Mouse (Mus musculus): ENCODE results near the gene Caly.

The Caly gene

GRCm38 (mm10) chr7:140081408-140082241 lies 723 bp downstream of the Caly start:
- peak; percentile 46 for DNase-seq (ENCODE audit: low spot score)

- peak; percentile 91 for DNase-seq (ENCODE audit: low spot score)
These were observed 1.7 kb downstream of the Caly start for GRCm38 (mm10) chr7:140080503-140081156.

GRCm38 (mm10) chr7:140078711-140079110 lies 3.6 kb downstream of the Caly start:
- DNase-seq (ENCODE audit: low spot score) = peak; percentile 60

- DNase-seq (ENCODE audit: low spot score) = no peak
These were observed 4.7 kb downstream of the Caly start for GRCm38 (mm10) chr7:140077698-140078097.

- no peak for DNase-seq (ENCODE audit: low spot score)
These were observed 12.2 kb downstream of the Caly start for GRCm38 (mm10) chr7:140070042-140070711.

- no peak for DNase-seq (ENCODE audit: low spot score)
These were observed 15.0 kb downstream of the Caly start for GRCm38 (mm10) chr7:140067397-140067796.

GRCm38 (mm10) chr7:140063092-140063491 lies 19.3 kb downstream of the Caly start:
- peak; percentile 83 for DNase-seq (ENCODE audit: low spot score)

GRCm38 (mm10) chr7:140062307-140062706 lies 20.0 kb downstream of the Caly start:
- DNase-seq (ENCODE audit: low spot score) = peak; percentile 31

- no peak for DNase-seq (ENCODE audit: low spot score)
These were observed 20.6 kb downstream of the Caly start for GRCm38 (mm10) chr7:140061832-140062130.

- no peak for DNase-seq (ENCODE audit: low spot score)
These were observed 21.2 kb downstream of the Caly start for GRCm38 (mm10) chr7:140060936-140061831.

- no peak for DNase-seq (ENCODE audit: low spot score)
These were observed 22.7 kb downstream of the Caly start for GRCm38 (mm10) chr7:140059601-140060000.

- DNase-seq (ENCODE audit: low spot score) = no peak
These were observed 23.8 kb downstream of the Caly start for GRCm38 (mm10) chr7:140058528-140058927.

GRCm38 (mm10) chr7:140057413-140058407 lies 24.6 kb downstream of the Caly start:
- no peak for DNase-seq (ENCODE audit: low spot score)

- DNase-seq (ENCODE audit: low spot score) = peak; percentile 31
These were observed 28.2 kb downstream of the Caly start for GRCm38 (mm10) chr7:140054124-140054523.

- no peak for DNase-seq (ENCODE audit: low spot score)
These were observed 33.1 kb downstream of the Caly start for GRCm38 (mm10) chr7:140049115-140049689.

GRCm38 (mm10) chr7:140048361-140049114 lies 33.8 kb downstream of the Caly start, which contains the start of gene Msx3:
TSS of gene Msx3 (minus strand) at chr7:140049089.
- no peak for DNase-seq (ENCODE audit: low spot score)

- no peak for DNase-seq (ENCODE audit: low spot score)
These were observed 34.5 kb downstream of the Caly start for GRCm38 (mm10) chr7:140047811-140048311.

- DNase-seq (ENCODE audit: low spot score) = no peak
These were observed 36.8 kb downstream of the Caly start for GRCm38 (mm10) chr7:140045546-140045945.

- DNase-seq (ENCODE audit: low spot score) = no peak
These were observed 39.6 kb downstream of the Caly start for GRCm38 (mm10) chr7:140042728-140043127.

Data from layer of hippocampus, adult 11-12 months (tissue).